Mouse (Mus musculus) hindbrain, embryonic 11.5 days (tissue): Measurements from ENCODE around the gene Zfc3h1. TPM values are rescaled to one million over a fixed set of nuclear protein-coding genes. Genes with fewer than 3 reads are reported as not detected.

Experiments
- ATAC-seq: fragments of 200-750 bp; cut with Nextera tagmentation; 2 replicates; pipeline ENCODE4 v1.8.0; 2017; ENCODE audit warnings: mild to moderate bottlenecking, moderate TSS enrichment, moderate library complexity; ENCODE audit not compliant: low FRiP score
- DNase-seq: peaks from one replicate; pipeline ENCODE4 v3.0.0-alpha.2; 2015; ENCODE audit warnings: low spot score
- H3K27ac ChIP-seq: fragments of 300-500 bp; sonication (generic); 2 replicates; pipeline ENCODE4 v1.5.1; 2014; ENCODE audit warnings: mild to moderate bottlenecking, low read depth, low read length
- H3K27me3 ChIP-seq: fragments of 300-500 bp; sonication (generic); 2 replicates; pipeline ENCODE4 v1.6.1; 2014; ENCODE audit warnings: mild to moderate bottlenecking, low read length, moderate library complexity, mixed read lengths; ENCODE audit not compliant: control insufficient read depth, insufficient read depth
- H3K36me3 ChIP-seq: fragments of 300-500 bp; sonication (generic); 2 replicates; pipeline ENCODE4 v1.6.1; 2014; ENCODE audit warnings: mild to moderate bottlenecking, low read length, moderate library complexity, mixed read lengths; ENCODE audit not compliant: control insufficient read depth, insufficient read depth
- H3K4me1 ChIP-seq: fragments of 300-500 bp; sonication (generic); replicated peaks from 2 replicates; pipeline ENCODE4 v1.6.1; 2014; ENCODE audit warnings: low read length, mixed read lengths; ENCODE audit not compliant: control insufficient read depth, insufficient read depth
- H3K4me2 ChIP-seq: fragments of 300-500 bp; sonication (generic); replicated peaks from 2 replicates; pipeline ENCODE4 v1.6.1; 2014; ENCODE audit warnings: mild to moderate bottlenecking, low read depth, low read length
- H3K4me3 ChIP-seq: fragments of 300-500 bp; sonication (generic); 2 replicates; pipeline ENCODE4 v1.5.1; 2014; ENCODE audit warnings: low read depth, low read length
- H3K9ac ChIP-seq: fragments of 300-500 bp; sonication (generic); 2 replicates; pipeline ENCODE4 v1.6.1; 2014; ENCODE audit warnings: low read depth, low read length
- H3K9me3 ChIP-seq: fragments of 300-500 bp; sonication (generic); 2 replicates; pipeline ENCODE4 v1.6.1; 2016; ENCODE audit warnings: low read length; ENCODE audit not compliant: control insufficient read depth
- WGBS: fragments of 180-500 bp; shearing (Covaris S2); extraction: QIAGEN DNeasy Blood & Tissue Kit; methylation state at CpG from one replicate; pipeline ENCODE4 v1.1.7; 2014; 5-methylcytosine and 5-hydroxymethylcytosine counted together
- polyA plus RNA-seq: library from polyadenylated mRNA; unstranded; fragments of >200 nt; fragmentation: Nextera tagmentation; extraction: Ambion mirVana; gene quantifications from 2 replicates; pipeline ENCODE4 v1.2.1, GENCODE M21; 2014

The Zfc3h1 gene
- polyA plus RNA-seq, 1 experiment from 2014 or later, result 31.0 TPM

DNA sequence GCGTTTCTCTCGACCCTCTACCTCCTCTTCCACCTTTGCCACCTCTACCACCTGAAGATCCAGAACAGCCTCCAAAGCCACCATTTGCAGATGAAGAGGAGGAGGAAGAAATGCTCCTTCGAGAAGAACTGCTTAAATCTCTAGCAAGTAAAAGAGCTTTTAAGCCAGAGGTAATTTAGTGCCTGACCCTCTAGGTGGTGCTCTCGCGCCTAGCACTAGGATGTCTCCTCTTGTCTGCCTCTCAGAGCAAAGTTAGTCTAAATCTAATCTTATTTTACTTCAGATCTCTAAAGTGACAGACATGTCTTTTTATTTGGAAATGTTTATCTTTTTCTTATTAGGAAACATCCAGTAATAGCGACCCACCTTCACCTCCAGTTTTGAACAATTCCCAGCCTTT lies 21.6 kb downstream of the Zfc3h1 start:
- Histone ChIP-seq H3K27me3 (no peaks in the 10 kb centered on the region), H3K27ac (no peak overlapping the region), H3K9me3 (no peaks in the 10 kb centered on the region), H3K4me2 (no peak overlapping the region), H3K36me3 (peaks cover 3% of the 10 kb centered on the region), H3K9ac (no peak overlapping the region), H3K4me3 (no peak overlapping the region), H3K4me1 (no peaks in the 10 kb centered on the region)
- ATAC-seq (no peak), DNase-seq (peak; percentile 79)
- 71% methylated on average over 6 of the region's 6 CpGs for WGBS

DNA sequence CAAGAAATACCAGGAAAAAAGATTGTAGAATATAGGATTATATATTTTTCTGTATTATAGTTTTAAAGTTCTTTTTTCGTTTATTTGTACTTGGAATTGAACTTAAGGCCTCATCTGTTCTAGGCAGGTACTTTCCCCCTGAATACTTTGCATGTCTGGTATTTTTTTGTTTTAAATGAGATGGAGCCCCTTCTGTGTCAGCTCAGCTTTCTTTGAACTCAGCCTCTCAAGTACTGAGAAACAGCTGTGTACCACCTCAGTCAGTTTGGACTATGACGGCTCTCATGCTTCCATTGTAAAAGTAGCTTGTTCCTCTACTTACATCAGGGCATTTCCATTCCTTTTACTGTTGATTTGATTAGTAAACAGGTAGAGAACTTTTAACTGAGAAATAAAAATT lies 28.7 kb downstream of the Zfc3h1 start:
- H3K9ac ChIP-seq, result no peak overlapping the region
- no peaks in the 10 kb centered on the region for H3K9me3 ChIP-seq
- ATAC-seq, result no peak
- H3K4me3 ChIP-seq, result no peak overlapping the region
- DNase-seq, result no peak
- peaks cover 14% of the 10 kb centered on the region for H3K36me3 ChIP-seq
- no peak overlapping the region for H3K27ac ChIP-seq
- no peak overlapping the region for H3K4me2 ChIP-seq
- no peaks in the 10 kb centered on the region for H3K27me3 ChIP-seq
- no peaks in the 10 kb centered on the region for H3K4me1 ChIP-seq
- WGBS, result 86% methylated on average over 2 of the region's 2 CpGs

DNA sequence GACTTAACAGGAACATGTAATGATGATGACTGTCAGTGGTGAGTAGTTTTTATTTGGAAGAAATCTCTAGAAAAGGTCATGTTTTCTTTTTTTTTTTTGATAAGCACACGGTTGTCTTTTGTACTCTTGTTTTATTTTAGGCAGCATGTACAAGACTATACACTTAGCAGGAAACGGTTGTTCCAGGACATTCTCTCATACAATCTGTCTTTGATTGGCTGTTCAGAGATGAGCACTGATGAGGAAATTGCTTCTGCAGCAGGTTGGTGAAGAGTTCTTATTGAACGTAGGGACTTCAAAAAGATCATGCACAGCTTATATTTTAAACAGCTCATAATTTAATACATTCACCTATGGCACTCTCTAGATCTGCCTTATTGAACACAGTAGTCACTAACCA lies 29.3 kb downstream of the Zfc3h1 start:
- Histone ChIP-seq H3K27ac (no peak overlapping the region), H3K9ac (no peak overlapping the region), H3K9me3 (no peaks in the 10 kb centered on the region), H3K4me1 (no peaks in the 10 kb centered on the region), H3K27me3 (no peaks in the 10 kb centered on the region), H3K4me2 (no peak overlapping the region), H3K36me3 (peaks cover 14% of the 10 kb centered on the region), H3K4me3 (no peak overlapping the region)
- WGBS, result 92% methylated on average over 3 of the region's 3 CpGs
- no peak for DNase-seq
- no peak for ATAC-seq

DNA sequence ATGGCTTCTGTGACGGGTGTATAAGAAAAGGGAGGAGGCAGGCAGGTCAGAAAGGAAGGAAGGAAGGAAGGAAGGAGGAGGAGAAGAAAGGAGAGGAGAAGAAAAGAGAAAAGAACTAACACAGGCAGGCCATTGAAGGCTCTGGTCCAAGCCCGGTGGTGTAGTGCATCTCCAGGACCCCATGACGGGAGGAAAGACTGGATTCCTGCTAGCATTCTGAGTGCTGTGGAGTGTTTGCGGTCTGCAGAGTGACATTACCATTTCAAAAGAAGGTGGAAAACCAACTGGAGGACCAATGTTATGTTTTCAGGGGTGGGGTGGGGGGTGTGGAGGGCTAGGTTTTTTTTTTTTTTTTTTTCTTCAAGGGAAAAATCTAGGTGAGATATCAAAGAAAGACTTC lies 37.2 kb downstream of the Zfc3h1 start:
- no peak overlapping the region for H3K4me2 ChIP-seq
- H3K9ac ChIP-seq, result no peak overlapping the region
- H3K27me3 ChIP-seq, result no peaks in the 10 kb centered on the region
- H3K27ac ChIP-seq, result no peak overlapping the region
- ATAC-seq (no peak), DNase-seq (no peak)
- H3K4me3 ChIP-seq, result no peak overlapping the region
- no peaks in the 10 kb centered on the region for H3K9me3 ChIP-seq
- WGBS, result 81% methylated on average over 4 of the region's 4 CpGs
- H3K4me1 ChIP-seq, result no peaks in the 10 kb centered on the region
- H3K36me3 ChIP-seq, result no peaks in the 10 kb centered on the region

DNA sequence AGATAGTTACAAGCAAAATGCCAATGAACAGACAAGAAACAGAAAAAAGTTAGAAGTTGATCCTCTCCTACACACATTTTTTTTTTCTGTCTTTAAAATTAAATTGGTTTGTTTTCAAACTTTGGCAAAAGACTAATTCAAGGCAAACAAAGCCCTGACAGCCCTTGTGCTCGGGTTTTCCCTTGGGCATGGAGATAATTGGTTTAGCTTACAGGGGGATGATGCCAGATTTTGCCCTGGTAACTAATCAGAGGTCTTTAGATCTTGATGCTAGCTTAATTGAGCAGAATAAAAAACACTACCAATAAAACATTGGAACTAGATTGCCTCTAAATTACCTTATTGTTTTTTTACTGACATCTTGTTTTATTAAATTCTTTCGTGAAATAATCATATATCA lies 40.6 kb downstream of the Zfc3h1 start:
- no peak for DNase-seq

DNA sequence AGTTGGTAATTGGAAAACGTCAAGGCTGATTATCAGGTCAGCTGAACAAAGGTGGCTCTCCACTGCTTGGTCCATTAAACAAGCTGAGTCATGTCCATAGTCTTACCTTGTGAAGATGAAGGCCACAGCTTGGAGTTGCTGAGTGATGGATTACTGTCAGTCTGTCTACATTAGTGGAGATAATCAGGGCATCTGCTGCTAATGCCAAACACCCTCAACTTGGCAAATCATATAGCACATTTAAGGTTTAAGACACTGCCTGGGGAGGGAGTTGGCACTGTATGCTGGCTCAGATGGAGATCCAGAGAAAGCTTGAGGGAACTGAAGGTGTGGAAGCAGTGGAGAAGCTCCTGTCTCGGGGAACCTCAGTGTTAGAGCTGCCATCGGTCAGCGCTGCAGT lies 52.5 kb downstream of the Zfc3h1 start:
- Histone ChIP-seq H3K4me2 (no peak overlapping the region), H3K36me3 (no peaks in the 10 kb centered on the region), H3K27ac (no peak overlapping the region), H3K9ac (no peak overlapping the region), H3K4me1 (no peaks in the 10 kb centered on the region), H3K4me3 (no peak overlapping the region), H3K27me3 (no peaks in the 10 kb centered on the region), H3K9me3 (no peaks in the 10 kb centered on the region)
- DNase-seq, result no peak
- 90% methylated on average over 4 of the region's 4 CpGs for WGBS
- ATAC-seq, result peak; percentile 33; the same call in 1 of the 2 replicates

More for the DNA sequence above, 40.6 kb downstream of the Zfc3h1 start:
- no peak for ATAC-seq
- Histone ChIP-seq H3K4me2 (no peak overlapping the region), H3K9ac (no peak overlapping the region), H3K9me3 (no peaks in the 10 kb centered on the region), H3K36me3 (peaks cover 3% of the 10 kb centered on the region; the same call in 1 of the 2 replicates), H3K27ac (no peak overlapping the region), H3K4me1 (no peaks in the 10 kb centered on the region), H3K27me3 (no peaks in the 10 kb centered on the region), H3K4me3 (no peak overlapping the region)
- 84% methylated on average over 2 of the region's 2 CpGs for WGBS

DNA sequence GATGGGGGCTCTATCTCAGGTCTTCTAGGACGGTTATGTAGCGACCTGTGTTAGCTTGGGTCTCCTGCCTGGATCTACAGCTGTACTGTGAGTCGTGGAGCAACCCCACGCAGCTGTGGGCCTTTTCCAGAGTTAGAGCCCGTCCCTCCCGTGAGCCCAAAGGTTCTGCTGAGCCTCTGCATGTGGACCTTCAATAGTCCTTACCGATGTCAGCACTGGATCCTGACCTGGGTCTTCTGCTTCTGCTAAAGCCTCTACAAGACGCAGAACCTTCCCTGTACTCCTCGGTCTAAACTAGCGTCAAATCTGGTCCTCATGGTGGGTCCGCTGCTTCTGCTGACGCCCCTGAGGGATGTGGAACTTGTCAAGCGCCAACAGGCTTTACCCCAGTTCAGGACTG lies 63.9 kb downstream of the Zfc3h1 start:
- DNase-seq (no peak), ATAC-seq (no peak)
- Histone ChIP-seq H3K36me3 (no peaks in the 10 kb centered on the region), H3K9ac (no peak overlapping the region), H3K4me1 (no peaks in the 10 kb centered on the region), H3K9me3 (no peaks in the 10 kb centered on the region), H3K27me3 (no peaks in the 10 kb centered on the region), H3K27ac (no peak overlapping the region), H3K4me2 (no peak overlapping the region), H3K4me3 (no peak overlapping the region)
- 90% methylated on average over 13 of the region's 13 CpGs for WGBS

DNA sequence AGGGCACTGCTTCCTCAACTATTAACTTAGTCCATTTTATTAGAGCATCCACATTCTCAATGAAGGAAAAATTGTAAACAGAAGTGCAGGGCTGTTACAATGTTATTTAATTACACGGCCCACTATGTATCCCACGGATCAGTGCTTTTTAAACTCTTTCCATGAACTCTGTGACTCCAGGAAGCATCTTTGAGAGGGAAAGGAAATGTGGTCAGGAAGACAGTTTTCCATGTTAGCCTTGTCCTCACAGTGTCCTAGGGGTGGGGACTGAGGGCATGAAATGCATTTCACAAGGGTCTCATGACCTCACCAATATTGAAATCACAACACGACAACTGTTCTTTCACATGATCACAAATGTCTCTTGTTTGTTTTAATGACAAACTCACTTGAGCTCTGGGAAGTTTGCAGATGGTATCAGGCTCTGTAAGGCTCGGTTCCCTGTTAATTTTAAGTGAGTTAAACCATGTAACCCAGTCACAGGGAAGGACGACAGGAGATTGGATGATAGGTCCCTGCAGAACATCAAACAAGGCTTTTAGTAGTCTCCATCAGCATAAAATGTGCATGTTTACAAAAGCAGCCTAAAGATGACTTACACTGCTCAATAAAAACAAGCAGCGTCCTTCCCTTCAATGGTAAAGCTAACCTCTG lies 72.7 kb downstream of the Zfc3h1 start:
- Histone ChIP-seq H3K4me2 (no peak overlapping the region), H3K27me3 (no peaks in the 10 kb centered on the region), H3K4me3 (no peak overlapping the region), H3K4me1 (no peaks in the 10 kb centered on the region), H3K36me3 (no peaks in the 10 kb centered on the region), H3K9ac (no peak overlapping the region), H3K9me3 (no peaks in the 10 kb centered on the region), H3K27ac (no peak overlapping the region)
- WGBS, result 72% methylated on average over 6 of the region's 6 CpGs
- ATAC-seq, result no peak
- no peak for DNase-seq

DNA sequence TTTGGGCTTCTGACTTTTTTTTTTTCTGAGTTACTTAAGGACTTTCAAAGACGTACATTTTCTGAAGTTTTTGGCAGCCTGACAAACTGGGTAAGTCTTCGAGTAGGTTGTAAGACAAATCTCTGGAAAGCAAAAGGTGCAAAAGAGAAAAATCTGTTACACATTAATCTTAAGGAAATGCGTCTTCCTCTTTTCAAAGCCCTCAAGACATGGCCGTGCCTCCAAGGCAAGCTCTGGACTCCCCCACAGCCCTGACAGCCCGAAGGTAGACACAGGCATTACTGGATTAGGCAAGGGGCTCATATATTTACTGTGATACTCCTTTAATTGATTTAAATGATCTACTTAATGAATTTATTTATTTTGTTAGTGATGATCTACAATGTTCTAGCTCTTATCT lies 77.9 kb downstream of the Zfc3h1 start:
- Histone ChIP-seq H3K27me3 (no peaks in the 10 kb centered on the region), H3K4me1 (no peaks in the 10 kb centered on the region), H3K9ac (no peak overlapping the region), H3K4me2 (no peak overlapping the region), H3K36me3 (no peaks in the 10 kb centered on the region), H3K9me3 (no peaks in the 10 kb centered on the region), H3K4me3 (no peak overlapping the region), H3K27ac (no peak overlapping the region)
- WGBS, result 80% methylated on average over 5 of the region's 5 CpGs
- DNase-seq, result no peak
- no peak for ATAC-seq
